Mouse (Mus musculus): ENCODE measurements around the gene Corin. TPM values are rescaled to one million over a fixed set of nuclear protein-coding genes. Genes with fewer than 3 reads are reported as not detected.

Gene Corin
- total and polyA plus RNA-seq, 3 experiments, result 0.66 TPM; not detected in 2

- no peak overlapping the region for H3K4me3 ChIP-seq (ENCODE audit: low read depth, low read length)
- no peaks in the 10 kb centered on the region for H3K4me1 ChIP-seq (ENCODE audit: insufficient read depth, low read depth, low read length)
- DNase-seq (ENCODE audit: low spot score) (no peak), ATAC-seq (ENCODE audit: extremely low read depth, insufficient number of reproducible peaks, low FRiP score, poor library complexity, severe bottlenecking) (no peak)
- no peaks in the 10 kb centered on the region for H3K9me3 ChIP-seq (replicated peaks)
- no peaks in the 10 kb centered on the region for H3K36me3 ChIP-seq (replicated peaks)
- peaks cover 5% of the 10 kb centered on the region; the same call in 1 of the 2 replicates for H3K27me3 ChIP-seq (ENCODE audit: insufficient read depth, low read length)
- TF ChIP-seq CTCF (IDR thresholded peaks at IDR 0.05; ENCODE audit: low read depth, low read length) (no peak), GATA2 (IDR thresholded peaks at IDR 0.05; ENCODE audit: borderline replicate concordance, low read depth, low read length) (no peak), GATA1 (IDR thresholded peaks at IDR 0.05; ENCODE audit: borderline replicate concordance, low read length) (no peak), POLR2AphosphoS5 (IDR thresholded peaks at IDR 0.05; ENCODE audit: insufficient replicate concordance, low read depth, low read length) (no peak), TAL1 (conservative IDR thresholded peaks at IDR 0.05; ENCODE audit: low read depth, low read length) (no peak)
Measured at GRCm38 (mm10) chr5:72431856-72432255, 72.4 kb downstream of the Corin start.

- no peaks in the 10 kb centered on the region for H3K4me1 ChIP-seq (ENCODE audit: insufficient read depth, low read depth, low read length)
- no peak for DNase-seq (ENCODE audit: low spot score)
- no peak for ATAC-seq (ENCODE audit: extremely low read depth, insufficient number of reproducible peaks, low FRiP score, poor library complexity, severe bottlenecking)
- TF ChIP-seq TAL1 (conservative IDR thresholded peaks at IDR 0.05; ENCODE audit: low read depth, low read length) (no peak), CTCF (IDR thresholded peaks at IDR 0.05; ENCODE audit: low read depth, low read length) (no peak), POLR2AphosphoS5 (IDR thresholded peaks at IDR 0.05; ENCODE audit: insufficient replicate concordance, low read depth, low read length) (no peak), GATA1 (IDR thresholded peaks at IDR 0.05; ENCODE audit: borderline replicate concordance, low read length) (no peak), GATA2 (IDR thresholded peaks at IDR 0.05; ENCODE audit: borderline replicate concordance, low read depth, low read length) (no peak)
- H3K4me3 ChIP-seq (ENCODE audit: low read depth, low read length), result no peak overlapping the region
- no peaks in the 10 kb centered on the region for H3K27me3 ChIP-seq (ENCODE audit: insufficient read depth, low read length)
- no peaks in the 10 kb centered on the region for H3K9me3 ChIP-seq (replicated peaks)
- no peaks in the 10 kb centered on the region for H3K36me3 ChIP-seq (replicated peaks)
Measured at GRCm38 (mm10) chr5:72427556-72427955, 76.7 kb downstream of the Corin start.

- TF ChIP-seq POLR2AphosphoS5 (IDR thresholded peaks at IDR 0.05; ENCODE audit: insufficient replicate concordance, low read depth, low read length), result no peak
- no peak for TF ChIP-seq CTCF (IDR thresholded peaks at IDR 0.05; ENCODE audit: low read depth, low read length)
- TF ChIP-seq GATA2 (IDR thresholded peaks at IDR 0.05; ENCODE audit: borderline replicate concordance, low read depth, low read length), result no peak
- no peak for TF ChIP-seq GATA1 (IDR thresholded peaks at IDR 0.05; ENCODE audit: borderline replicate concordance, low read length)
- ATAC-seq (ENCODE audit: extremely low read depth, insufficient number of reproducible peaks, low FRiP score, poor library complexity, severe bottlenecking), result no peak
- Histone ChIP-seq H3K9me3 (replicated peaks) (no peaks in the 10 kb centered on the region), H3K36me3 (replicated peaks) (no peaks in the 10 kb centered on the region), H3K27me3 (ENCODE audit: insufficient read depth, low read length) (no peaks in the 10 kb centered on the region), H3K4me3 (ENCODE audit: low read depth, low read length) (no peak overlapping the region), H3K4me1 (ENCODE audit: insufficient read depth, low read depth, low read length) (no peaks in the 10 kb centered on the region)
- DNase-seq (ENCODE audit: low spot score), result no peak
Measured at GRCm38 (mm10) chr5:72425342-72426010, 78.8 kb downstream of the Corin start.

- DNase-seq (ENCODE audit: low spot score) (no peak), ATAC-seq (ENCODE audit: extremely low read depth, insufficient number of reproducible peaks, low FRiP score, poor library complexity, severe bottlenecking) (no peak)
- Histone ChIP-seq H3K4me1 (ENCODE audit: insufficient read depth, low read depth, low read length) (no peaks in the 10 kb centered on the region), H3K36me3 (replicated peaks) (no peaks in the 10 kb centered on the region), H3K4me3 (ENCODE audit: low read depth, low read length) (no peak overlapping the region), H3K27me3 (ENCODE audit: insufficient read depth, low read length) (peaks cover 9% of the 10 kb centered on the region), H3K9me3 (replicated peaks) (no peaks in the 10 kb centered on the region)
- TF ChIP-seq GATA2 (IDR thresholded peaks at IDR 0.05; ENCODE audit: borderline replicate concordance, low read depth, low read length), result no peak
- no peak for TF ChIP-seq CTCF (IDR thresholded peaks at IDR 0.05; ENCODE audit: low read depth, low read length)
- TF ChIP-seq TAL1 (conservative IDR thresholded peaks at IDR 0.05; ENCODE audit: low read depth, low read length), result no peak
- no peak for TF ChIP-seq POLR2AphosphoS5 (IDR thresholded peaks at IDR 0.05; ENCODE audit: insufficient replicate concordance, low read depth, low read length)
- no peak for TF ChIP-seq GATA1 (IDR thresholded peaks at IDR 0.05; ENCODE audit: borderline replicate concordance, low read length)
Measured at GRCm38 (mm10) chr5:72411874-72412329, 92.4 kb downstream of the Corin start.

- no peak overlapping the region for H3K4me3 ChIP-seq (ENCODE audit: low read depth, low read length)
- H3K36me3 ChIP-seq (replicated peaks), result no peaks in the 10 kb centered on the region
- H3K9me3 ChIP-seq (replicated peaks), result no peaks in the 10 kb centered on the region
- peaks cover 9% of the 10 kb centered on the region for H3K27me3 ChIP-seq (ENCODE audit: insufficient read depth, low read length)
- H3K4me1 ChIP-seq (ENCODE audit: insufficient read depth, low read depth, low read length), result no peaks in the 10 kb centered on the region
- no peak for TF ChIP-seq GATA2 (IDR thresholded peaks at IDR 0.05; ENCODE audit: borderline replicate concordance, low read depth, low read length)
- no peak for TF ChIP-seq TAL1 (conservative IDR thresholded peaks at IDR 0.05; ENCODE audit: low read depth, low read length)
- TF ChIP-seq POLR2AphosphoS5 (IDR thresholded peaks at IDR 0.05; ENCODE audit: insufficient replicate concordance, low read depth, low read length), result no peak
- no peak for TF ChIP-seq CTCF (IDR thresholded peaks at IDR 0.05; ENCODE audit: low read depth, low read length)
- no peak for TF ChIP-seq GATA1 (IDR thresholded peaks at IDR 0.05; ENCODE audit: borderline replicate concordance, low read length)
- no peak for ATAC-seq (ENCODE audit: extremely low read depth, insufficient number of reproducible peaks, low FRiP score, poor library complexity, severe bottlenecking)
- no peak for DNase-seq (ENCODE audit: low spot score)
Measured at GRCm38 (mm10) chr5:72410841-72411240, 93.4 kb downstream of the Corin start.

GRCm38 (mm10) chr5:72403376-72403775, 100.9 kb downstream of the Corin start:
- Histone ChIP-seq H3K4me3 (ENCODE audit: low read depth, low read length) (no peak overlapping the region), H3K36me3 (replicated peaks) (no peaks in the 10 kb centered on the region), H3K27me3 (ENCODE audit: insufficient read depth, low read length) (peaks cover 5% of the 10 kb centered on the region; the same call in 1 of the 2 replicates), H3K9me3 (replicated peaks) (no peaks in the 10 kb centered on the region), H3K4me1 (ENCODE audit: insufficient read depth, low read depth, low read length) (no peaks in the 10 kb centered on the region)
- DNase-seq (ENCODE audit: low spot score), result no peak
- TF ChIP-seq POLR2AphosphoS5 (IDR thresholded peaks at IDR 0.05; ENCODE audit: insufficient replicate concordance, low read depth, low read length) (no peak), CTCF (IDR thresholded peaks at IDR 0.05; ENCODE audit: low read depth, low read length) (no peak), GATA2 (IDR thresholded peaks at IDR 0.05; ENCODE audit: borderline replicate concordance, low read depth, low read length) (no peak), GATA1 (IDR thresholded peaks at IDR 0.05; ENCODE audit: borderline replicate concordance, low read length) (no peak), TAL1 (conservative IDR thresholded peaks at IDR 0.05; ENCODE audit: low read depth, low read length) (no peak)
- no peak for ATAC-seq (ENCODE audit: extremely low read depth, insufficient number of reproducible peaks, low FRiP score, poor library complexity, severe bottlenecking)

Measured in G1E (cell line).